Mouse (Mus musculus): Measurements from ENCODE around the gene Olfr727.

- no peak for TF ChIP-seq CTCF (IDR thresholded peaks at IDR 0.05; ENCODE audit: borderline replicate concordance, insufficient read depth, low read depth, low read length)
- TF ChIP-seq POLR2A (IDR thresholded peaks at IDR 0.05; ENCODE audit: borderline replicate concordance, insufficient read depth, low read length) = no peak
Measured at GRCm38 (mm10) chr14:50152810-50153209, 29.8 kb downstream of the Olfr727 start, which contains the start of gene Olfr729.
